Mouse (Mus musculus): ENCODE data around the gene Tnfaip8l1.

Gene Tnfaip8l1

DNA sequence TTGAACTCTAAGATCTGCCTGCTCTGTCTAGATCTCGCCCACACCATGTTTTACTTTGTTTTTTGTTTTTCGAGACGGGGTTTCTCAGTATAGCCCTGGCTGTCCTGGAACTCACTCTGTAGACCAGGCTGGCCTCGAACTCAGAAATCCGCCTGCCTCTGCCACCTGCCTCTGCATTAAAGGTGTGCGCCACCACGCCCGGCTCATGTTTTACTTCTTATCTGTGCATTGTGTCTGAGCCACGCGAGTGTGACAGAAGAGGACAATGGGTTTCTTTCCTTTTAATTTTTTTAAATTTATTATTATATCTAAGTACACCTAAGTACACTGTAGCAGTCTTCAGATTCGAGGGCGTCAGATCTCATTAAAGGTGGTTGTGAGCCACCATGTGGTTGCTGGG is 57.0 kb downstream of the Tnfaip8l1 start:
- WGBS, result 41% methylated on average over 12 of the region's 12 CpGs

DNA sequence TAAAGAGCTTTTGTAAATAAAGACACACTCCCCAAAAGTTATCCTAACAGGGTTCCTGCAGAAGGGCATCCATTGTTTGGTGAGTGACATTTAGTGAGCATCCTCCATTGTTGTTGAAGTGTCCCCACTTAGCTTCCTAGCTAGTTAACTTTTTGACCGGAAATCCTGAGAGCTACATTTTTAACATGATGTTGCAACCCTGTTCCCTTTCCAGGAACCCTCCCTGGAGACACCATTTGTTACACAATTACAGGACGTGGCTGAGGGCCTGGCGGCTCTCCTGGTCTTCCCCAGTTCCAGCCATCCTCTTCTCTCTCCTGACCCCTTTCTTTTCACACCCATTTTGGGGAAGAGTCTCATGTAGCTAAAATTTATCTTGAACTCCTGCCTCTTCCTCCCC is 57.5 kb downstream of the Tnfaip8l1 start:
- 64% methylated on average over 3 of the region's 3 CpGs for WGBS
